Mouse (Mus musculus) gastrocnemius, adult 2 months (tissue): ENCODE data around the gene Serf2. TPM values are rescaled to one million over a fixed set of nuclear protein-coding genes. Genes with fewer than 3 reads are reported as not detected.
A peak's percentile ranks its signal among the peaks of the same experiment; 100 is the strongest.

ENCODE experiments used
- DNase-seq: peaks from one replicate; pipeline ENCODE4 v3.0.0; 2022
- H3K27ac ChIP-seq: fragments of 200-600 bp; 2 replicates; pipeline ENCODE4 v1.8.1; 2022; ENCODE audit warnings: mild to moderate bottlenecking
- H3K4me3 ChIP-seq: fragments of 200-600 bp; 2 replicates; pipeline ENCODE4 v1.8.1; 2022; ENCODE audit warnings: mild to moderate bottlenecking, moderate library complexity
- CTCF ChIP-seq: fragments of 200-600 bp; IDR thresholded peaks from 2 replicates; pipeline ENCODE4 v1.8.1; 2022; ENCODE audit warnings: antibody characterized with exemption, mild to moderate bottlenecking, moderate library complexity
- intact Hi-C: fragments of 180-260 bp; cut with DNase I; formaldehyde crosslinking; loops from one replicate; pipeline ENCODE4 v1.15.1; 2025
- total RNA-seq, 2 experiments: library from RNA; stranded (reverse); gene quantifications; 2 replicates each; pipeline ENCODE4 v1.2.3; 2021

Gene Serf2
- total RNA-seq, 2 experiments from 2014 or later = 286 to 358 TPM

DNA sequence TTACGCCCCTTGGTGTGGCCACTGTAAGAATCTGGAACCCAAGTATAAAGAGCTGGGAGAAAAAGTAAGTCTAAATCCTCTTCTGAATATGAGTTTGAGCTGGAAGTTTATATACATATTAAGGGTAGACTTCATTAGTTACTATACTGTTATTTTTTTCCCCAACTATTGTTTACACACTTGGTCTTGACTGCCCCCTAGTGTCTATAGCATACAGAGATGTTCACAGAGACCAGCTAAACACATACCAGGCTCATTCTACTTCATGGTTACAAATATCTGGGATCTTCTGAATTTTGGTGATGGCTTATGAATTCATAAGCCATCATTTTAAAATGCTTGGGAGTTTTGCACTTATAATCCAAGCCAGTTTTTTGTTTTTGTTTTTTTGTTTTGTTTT, 14.1 kb upstream of the Serf2 start:
- no peak overlapping the region for H3K27ac ChIP-seq
- no peak overlapping the region for H3K4me3 ChIP-seq
- TF ChIP-seq CTCF = peak; percentile 69
- intact Hi-C loops = no loop called here
- no peak for DNase-seq

DNA sequence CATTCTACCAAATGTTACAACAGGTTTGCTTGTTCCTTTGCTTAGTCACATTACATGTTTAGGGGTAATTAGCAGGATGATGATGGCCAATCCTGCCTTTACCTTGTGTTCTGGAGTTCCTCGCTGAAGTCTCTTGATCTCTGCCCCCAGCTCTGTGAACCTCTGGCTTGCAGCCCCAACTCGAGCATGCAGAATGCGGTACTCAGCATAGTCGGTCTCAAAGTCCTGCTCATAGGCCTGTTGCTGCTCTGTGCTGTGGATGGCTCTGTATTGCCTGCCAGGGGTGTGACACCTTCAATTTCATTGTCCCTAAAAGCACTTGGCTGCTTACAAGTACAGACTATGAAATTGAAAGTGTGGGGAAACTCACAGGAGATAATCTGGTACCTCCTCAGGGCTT, 9.2 kb upstream of the Serf2 start:
- Histone ChIP-seq H3K27ac (no peak overlapping the region), H3K4me3 (no peak overlapping the region)
- no peak for TF ChIP-seq CTCF
- intact Hi-C loops = no loop called here
- DNase-seq = no peak

DNA sequence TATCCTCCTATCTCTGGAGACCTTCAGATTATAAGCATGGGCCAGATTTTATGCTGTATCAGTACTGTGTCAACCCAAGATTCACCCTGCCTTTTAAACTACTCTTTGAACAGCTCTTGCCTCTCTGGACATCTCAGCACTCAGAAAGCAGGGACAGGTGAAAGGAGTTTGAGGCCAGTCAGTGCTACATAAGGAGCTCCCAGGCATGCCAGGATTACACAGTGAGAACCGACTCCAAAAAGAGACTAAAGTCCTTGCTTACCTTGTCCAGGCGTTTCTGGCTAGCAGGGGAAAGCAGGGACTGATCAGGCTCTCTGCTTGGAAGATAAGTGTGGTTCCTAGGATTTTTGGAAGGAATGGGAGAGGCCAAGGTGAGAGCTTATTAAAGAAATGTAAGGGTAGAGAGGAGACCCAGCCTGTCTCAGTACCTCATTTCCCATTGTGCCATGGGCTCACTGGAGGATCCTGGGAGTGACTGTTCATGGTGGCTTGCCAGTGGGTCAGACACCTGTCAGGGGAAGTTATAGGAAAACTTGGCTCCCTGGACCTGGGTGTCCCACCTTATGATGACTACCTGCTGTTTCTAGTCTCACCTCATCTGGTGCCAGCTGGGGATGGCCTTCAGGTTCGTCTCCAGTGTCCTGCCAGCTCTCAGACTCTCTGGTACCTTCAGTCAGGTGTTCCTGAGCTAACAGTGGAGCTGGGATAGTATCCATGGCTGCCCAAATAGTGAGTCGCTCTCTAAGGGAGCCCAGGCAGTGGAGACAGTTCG, 8.0 kb upstream of the Serf2 start:
- H3K4me3 ChIP-seq = no peak overlapping the region
- no peak overlapping the region for H3K27ac ChIP-seq
- TF ChIP-seq CTCF = no peak
- DNase-seq = no peak
- intact Hi-C loops = no loop called here

DNA sequence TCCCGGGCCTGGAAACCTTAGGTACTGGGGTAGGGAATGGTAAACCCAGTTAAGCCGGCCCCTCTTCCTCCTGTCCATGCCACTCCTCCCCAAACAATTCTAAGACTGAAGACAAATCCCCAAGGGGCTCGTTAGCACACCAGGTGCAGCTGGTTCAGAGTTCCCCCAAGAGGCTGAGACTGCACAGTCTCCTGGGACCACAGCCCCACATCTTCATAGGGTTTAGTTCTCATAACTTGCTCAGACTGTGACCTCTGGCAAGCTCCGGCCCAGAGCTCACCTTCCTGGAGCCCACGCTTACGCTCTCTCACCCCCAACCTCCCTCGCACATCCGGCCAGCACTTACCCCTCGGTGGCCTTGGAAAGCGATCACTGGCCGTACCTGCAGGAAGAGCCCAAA, 7.2 kb upstream of the Serf2 start:
- H3K4me3 ChIP-seq = peak overlapping the region; percentile 82
- no peak overlapping the region for H3K27ac ChIP-seq
- intact Hi-C loops = no loop called here
- no peak for TF ChIP-seq CTCF
- no peak for DNase-seq

DNA sequence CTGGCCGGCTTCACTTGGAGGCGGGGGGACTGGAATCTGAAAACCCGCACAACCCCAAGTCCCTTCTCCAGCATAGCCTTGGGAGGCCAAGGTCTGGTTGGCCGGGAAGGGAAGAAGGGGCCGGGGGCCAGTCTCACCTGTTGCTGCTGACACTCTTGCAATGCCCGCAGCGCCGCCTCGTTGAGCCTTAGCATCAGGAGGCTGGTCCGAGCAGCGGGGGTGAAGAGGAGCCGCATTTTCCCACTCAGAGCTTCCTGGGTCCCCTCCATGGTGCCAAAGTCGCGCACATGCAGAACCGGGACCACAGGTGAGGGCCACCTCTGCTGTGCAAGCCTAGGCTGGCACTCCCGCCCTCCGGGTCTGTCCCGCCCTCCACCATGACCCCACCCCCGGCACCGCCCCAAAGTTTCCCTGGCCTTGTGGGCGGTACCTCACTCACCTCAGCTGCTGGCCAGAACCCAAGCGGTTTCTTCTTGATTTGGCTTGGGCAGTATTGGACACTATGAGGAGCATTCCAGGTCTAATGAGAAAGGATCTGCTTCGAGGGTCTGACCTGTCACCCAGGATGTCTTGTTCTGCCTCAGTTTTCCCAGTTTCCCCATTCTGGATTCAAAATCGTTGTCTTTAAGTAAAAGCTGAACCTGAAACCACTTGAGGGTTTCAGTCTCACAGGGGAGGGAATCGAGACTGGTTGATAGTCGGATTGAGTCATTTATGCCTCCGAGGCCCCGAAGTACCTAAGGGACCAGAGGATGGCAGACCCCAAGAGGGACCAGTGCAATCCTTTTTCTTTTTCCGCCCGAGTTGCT, 6.5 kb upstream of the Serf2 start:
- H3K27ac ChIP-seq = peak overlapping the region; percentile 48
- DNase-seq = peak; percentile 77
- TF ChIP-seq CTCF = no peak
- peak overlapping the region; percentile 82 for H3K4me3 ChIP-seq
- intact Hi-C loops = no loop called here

DNA sequence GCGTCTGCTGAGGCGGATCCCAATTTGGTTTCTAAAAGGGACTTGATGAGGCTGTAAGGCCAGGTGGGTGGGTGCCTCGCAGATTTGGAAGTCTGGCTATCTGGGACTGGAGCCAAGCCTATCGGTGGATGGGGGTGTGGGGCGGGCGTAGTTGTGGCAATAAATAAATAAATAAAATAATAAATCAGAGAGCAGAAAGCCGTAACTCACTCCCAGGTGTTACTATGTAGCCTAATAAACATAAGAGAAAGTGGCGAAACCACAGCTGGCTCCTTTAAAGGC, 6.0 kb upstream of the Serf2 start:
- Histone ChIP-seq H3K4me3 (peak overlapping the region; percentile 82), H3K27ac (peak overlapping the region; percentile 48)
- DNase-seq = peak; percentile 25
- no peak for TF ChIP-seq CTCF
- intact Hi-C loops = no loop called here

DNA sequence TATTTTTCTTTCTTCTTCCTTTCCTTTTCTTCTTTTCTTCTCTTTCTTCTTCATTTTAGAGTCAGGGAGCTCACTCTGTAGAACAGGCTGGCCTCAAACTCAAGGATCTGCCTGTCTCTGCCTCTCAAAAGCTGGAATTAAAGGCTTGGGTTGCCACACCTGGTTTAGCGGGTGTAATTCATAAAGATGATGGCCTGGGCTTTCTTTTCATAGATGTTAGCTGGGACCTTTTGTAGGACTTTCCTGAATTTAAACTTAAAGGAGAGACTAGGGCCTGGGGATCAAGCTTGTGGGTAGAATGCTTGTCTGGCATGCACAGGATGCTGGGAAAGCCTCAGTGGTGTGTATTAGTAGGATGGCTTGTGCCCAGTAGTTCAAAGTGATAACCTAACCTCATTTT, 4.8 kb upstream of the Serf2 start, which contains the start of gene Ell3:
Gene Ell3, minus strand, starts transcription at position 101 of the 400 bp plus-strand sequence.
- Histone ChIP-seq H3K4me3 (peak within 1 kb of the TSS; percentile 82), H3K27ac (no peak within 1 kb of the TSS)
- no peak for TF ChIP-seq CTCF
- intact Hi-C loops = no loop called here
- no peak for DNase-seq

DNA sequence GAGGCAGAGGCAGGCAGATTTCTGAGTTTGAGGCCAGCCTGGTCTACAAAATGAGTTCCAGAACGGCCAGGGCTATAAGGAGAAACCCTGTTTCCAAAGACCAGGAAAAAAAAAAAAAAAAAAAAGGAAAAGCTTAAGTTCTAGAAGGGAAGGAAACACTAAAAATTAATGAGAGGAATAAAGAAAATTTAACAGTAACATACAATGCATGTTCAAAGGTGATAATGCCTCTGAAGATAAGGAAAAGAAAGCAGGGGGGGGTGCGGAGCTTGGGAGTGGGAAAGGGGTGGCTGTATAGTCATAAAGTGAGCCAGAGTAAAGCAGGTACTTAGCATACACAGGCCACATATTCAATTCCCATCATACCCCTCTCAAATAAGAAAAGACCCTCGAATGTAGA, 3.9 kb upstream of the Serf2 start:
- no peak for TF ChIP-seq CTCF
- intact Hi-C loops = no loop called here
- Histone ChIP-seq H3K27ac (no peak overlapping the region), H3K4me3 (no peak overlapping the region)
- DNase-seq = no peak

DNA sequence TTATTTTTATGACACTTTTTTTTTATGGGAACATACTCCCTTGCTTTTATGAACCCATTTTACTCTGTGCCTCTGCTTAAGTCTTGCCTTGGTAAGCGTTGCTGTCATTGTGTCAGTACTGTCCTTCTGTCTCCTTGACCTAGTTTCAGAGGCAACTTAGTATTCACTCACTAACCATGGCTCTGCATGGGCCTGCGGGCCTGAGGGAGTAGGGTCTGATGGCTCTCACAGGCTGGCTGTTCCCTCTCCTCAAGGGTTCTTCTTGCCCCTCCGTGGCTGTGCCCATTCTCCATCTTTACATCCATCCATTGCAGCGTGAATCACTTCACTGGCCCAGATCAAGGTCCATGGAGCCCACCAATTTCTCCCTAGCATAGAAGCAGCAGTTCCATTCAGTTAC, 2.5 kb upstream of the Serf2 start:
- TF ChIP-seq CTCF = no peak
- no peak overlapping the region for H3K4me3 ChIP-seq
- no peak for DNase-seq
- H3K27ac ChIP-seq = no peak overlapping the region
- intact Hi-C loops = loop anchor here (2.0 kb wide), 1 partner anchor 30 kb away; no protein-coding TSS in a partner anchor

DNA sequence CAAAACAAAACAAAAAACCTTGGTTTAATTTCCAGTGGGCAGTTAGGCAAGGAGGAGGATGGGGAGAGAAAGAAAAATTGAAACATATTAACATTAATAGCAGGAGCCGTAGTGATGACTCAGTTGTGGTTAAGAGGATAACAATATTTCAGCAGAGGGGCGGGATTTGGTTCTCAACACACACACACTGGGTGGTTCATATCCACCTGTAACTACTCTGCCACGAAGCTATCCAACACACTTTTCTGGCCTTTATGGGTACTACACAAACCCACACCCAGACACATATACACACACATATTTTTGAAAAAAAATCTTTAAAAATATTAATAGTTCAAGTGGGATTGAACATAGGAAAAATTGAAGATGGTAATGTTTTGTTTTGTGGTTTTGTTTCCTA, 2.0 kb upstream of the Serf2 start:
- no peak for DNase-seq
- intact Hi-C loops = loop anchor here (2.0 kb wide), 1 partner anchor 30 kb away; no protein-coding TSS in a partner anchor
- TF ChIP-seq CTCF = no peak
- Histone ChIP-seq H3K4me3 (no peak overlapping the region), H3K27ac (no peak overlapping the region; the same call in 1 of the 2 replicates)

DNA sequence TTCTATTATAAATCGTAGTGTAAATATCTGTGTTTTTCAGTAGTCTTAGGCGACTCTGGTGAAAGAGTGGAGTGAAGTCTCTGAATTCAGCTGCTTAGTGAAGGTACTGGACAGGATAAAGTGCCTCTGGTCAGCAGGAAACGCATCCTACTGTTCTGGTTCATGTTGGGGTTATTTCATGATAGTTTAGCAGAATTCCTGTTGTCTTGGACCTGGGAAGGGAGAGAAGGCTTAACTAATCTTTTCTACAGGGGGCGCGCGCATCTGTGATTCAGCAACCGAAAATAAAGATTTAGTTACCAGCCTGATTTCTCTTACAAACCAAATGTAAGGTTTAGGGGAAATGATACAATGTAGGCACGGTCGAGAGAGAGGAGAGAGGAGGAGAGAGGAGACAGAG, 859 bp upstream of the Serf2 start:
- Histone ChIP-seq H3K27ac (peak overlapping the region; percentile 100), H3K4me3 (peak overlapping the region; percentile 86)
- peak; percentile 48 for TF ChIP-seq CTCF
- DNase-seq = peak; percentile 56
- intact Hi-C loops = no loop called here

DNA sequence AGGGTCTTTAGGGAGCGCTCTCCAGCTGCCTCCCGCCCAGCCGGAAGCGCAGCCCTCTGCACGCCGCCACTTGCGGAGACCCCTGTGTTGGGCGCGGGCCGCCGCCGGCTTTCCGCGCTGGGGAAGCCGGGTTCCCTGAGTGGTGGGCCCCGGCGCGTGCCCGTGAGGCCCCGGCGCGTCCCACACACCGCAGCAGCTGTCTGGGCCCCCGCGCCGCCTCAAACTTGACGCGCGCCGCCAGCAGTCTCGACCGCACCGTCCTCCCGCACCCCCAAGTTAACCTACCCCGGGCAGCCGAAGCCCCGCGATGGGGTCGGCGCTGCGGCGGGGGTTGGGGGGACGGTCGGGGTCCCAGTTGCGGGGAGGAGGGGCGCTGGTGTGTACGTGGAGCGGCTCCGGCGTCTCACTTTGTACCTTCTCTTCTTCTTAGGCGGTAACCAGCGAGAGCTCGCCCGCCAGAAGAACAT, 583 bp downstream of the Serf2 start:
- Histone ChIP-seq H3K4me3 (peak overlapping the region; percentile 86), H3K27ac (peak overlapping the region; percentile 100)
- DNase-seq = peak; percentile 66
- no peak for TF ChIP-seq CTCF
- intact Hi-C loops = no loop called here

DNA sequence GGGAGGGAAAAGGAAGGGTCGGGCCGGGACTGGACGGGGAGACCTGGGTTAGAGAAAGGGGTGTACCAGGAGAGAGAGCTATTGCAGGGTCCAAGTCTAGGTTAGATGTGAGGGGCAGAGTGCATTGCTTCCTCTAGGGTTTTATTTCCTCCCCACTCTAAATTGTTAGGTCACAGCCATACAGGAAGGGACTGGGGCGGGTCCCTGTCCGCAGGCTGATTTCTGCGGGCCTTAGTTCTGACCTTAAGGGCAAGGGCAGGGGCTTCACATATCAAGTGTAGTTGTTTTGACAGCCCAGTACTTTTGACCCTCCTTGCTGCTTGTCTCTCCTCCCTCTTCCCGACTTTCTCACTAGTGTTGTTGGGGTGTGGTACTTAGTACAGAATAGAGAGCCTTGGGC, 1.1 kb downstream of the Serf2 start:
- Histone ChIP-seq H3K4me3 (peak overlapping the region; percentile 86), H3K27ac (peak overlapping the region; percentile 100)
- intact Hi-C loops = no loop called here
- TF ChIP-seq CTCF = no peak
- DNase-seq = peak; percentile 39
